Mouse (Mus musculus): ENCODE results near the gene Mif.

The Mif gene

DNA sequence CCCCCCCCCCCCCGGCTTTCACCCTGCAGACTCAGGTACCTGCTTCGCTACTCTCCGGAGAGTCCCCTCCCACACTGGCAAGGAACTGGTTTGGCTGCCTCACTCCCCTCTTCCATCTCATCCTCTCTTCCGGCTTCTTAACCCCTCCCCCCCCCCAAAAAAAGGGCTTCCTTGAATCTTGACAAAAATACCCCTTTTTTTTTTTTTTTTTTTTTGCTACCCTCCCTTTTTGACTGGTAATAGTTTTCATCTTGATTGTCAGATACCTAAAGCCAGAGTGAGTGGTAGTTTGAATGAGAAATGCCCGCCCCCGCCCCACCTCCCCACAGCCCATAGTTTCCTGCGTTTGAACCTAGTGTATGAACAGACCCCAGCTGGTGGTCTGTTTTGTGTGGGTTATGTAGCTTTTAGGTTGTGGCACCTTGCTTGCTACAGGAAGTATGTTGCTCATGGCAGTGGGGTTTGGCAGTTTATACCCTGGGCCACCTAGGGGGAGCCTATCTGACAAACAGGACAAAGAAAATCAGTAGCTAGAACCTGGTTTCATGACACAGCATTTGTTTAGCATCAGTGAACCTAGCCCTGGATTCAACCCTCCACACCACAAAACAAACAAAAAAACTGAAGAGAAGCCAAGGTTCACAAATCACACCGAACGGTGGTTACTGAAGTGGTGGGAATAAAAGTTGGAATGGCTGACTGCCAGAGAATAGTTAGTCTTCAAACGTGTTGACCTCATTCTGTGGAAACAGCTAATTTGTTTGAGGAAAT lies 24.1 kb downstream of the Mif start:
- DNase-seq, result peak; percentile 83

- peak; percentile 75 for DNase-seq
Observed at GRCm38 (mm10) chr10:75835307-75835706, 24.7 kb downstream of the Mif start.

DNA sequence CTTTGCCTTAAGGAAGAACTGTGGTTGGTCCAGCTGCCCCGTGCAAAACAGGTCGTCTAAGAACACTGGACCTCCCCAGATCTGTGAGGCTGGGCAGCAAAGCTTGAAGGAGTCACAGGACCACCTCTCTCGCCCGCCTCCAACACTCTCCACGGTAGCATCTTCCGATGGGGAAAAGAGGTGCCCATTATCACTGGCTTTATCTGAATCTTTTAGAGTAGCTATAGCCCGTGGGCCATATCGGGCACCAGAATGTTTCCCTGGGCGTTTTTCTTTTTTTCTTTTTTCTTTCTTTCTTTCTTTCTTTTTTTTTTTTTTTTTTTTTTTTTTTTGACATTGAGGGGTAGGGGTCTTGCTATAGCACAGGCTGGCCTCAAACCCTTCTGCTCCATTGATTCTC lies 25.3 kb downstream of the Mif start:
- DNase-seq, result no peak

- DNase-seq, result peak; percentile 80
Observed at GRCm38 (mm10) chr10:75834250-75834649, 25.8 kb downstream of the Mif start.

DNA sequence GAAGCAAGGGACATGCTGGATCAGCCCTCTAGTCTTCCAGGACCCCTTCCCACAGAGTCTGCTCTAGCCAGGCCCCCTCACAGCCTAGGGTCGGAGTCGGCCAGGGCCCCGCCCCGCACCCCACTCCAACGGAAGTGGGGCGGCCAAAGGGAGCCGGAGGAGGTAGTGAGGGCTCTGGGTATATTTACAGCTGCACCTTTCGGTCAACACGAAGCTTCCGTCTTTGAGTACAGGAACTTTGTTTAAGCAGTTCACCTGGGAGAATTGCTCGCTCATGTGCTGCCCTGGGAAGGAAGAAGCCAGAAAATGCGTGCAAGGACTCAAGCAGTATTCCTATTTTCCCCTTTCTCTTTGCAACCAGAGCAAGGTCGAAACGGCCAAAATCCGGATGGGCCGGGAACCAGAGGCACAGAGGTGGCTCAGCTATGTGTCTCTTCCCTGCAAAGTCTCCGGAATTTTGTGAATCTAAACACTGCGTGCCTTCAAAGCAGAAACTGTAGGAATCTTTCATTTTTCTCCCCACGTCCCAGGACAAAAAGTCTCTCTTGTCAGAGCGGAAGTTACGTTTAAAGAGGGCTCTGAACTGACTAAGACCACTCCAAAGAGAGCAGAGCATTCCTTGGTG lies 26.5 kb downstream of the Mif start:
- peak; percentile 44 for DNase-seq

- DNase-seq, result peak; percentile 78
Observed at GRCm38 (mm10) chr10:75832272-75832895, 27.7 kb downstream of the Mif start.

DNA sequence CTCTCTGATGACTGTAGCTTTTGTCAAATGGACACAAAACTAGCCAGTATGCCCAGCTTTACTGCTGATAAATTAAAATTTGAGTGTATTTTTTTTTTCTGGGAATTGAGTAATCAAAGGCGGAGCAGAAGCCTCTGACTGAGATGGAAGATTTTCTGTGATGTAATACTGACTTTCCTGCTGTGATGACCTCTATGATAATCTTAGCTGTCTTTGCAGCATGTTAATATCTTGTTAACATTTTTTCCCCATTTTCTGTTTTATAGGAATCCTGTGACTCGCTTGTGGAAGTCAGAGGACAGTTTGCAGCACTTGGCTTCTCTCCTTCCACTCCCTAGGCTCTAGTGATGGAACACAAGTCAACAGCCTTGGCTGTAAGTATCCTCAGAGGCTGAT lies 29.8 kb downstream of the Mif start:
- no peak for DNase-seq

GRCm38 (mm10) chr10:75829529-75830274 lies 30.3 kb downstream of the Mif start:
- DNase-seq, result no peak

- no peak for DNase-seq
Observed at GRCm38 (mm10) chr10:75828500-75828931, 31.5 kb downstream of the Mif start.

GRCm38 (mm10) chr10:75827668-75828360 lies 32.2 kb downstream of the Mif start:
- DNase-seq, result no peak

DNA sequence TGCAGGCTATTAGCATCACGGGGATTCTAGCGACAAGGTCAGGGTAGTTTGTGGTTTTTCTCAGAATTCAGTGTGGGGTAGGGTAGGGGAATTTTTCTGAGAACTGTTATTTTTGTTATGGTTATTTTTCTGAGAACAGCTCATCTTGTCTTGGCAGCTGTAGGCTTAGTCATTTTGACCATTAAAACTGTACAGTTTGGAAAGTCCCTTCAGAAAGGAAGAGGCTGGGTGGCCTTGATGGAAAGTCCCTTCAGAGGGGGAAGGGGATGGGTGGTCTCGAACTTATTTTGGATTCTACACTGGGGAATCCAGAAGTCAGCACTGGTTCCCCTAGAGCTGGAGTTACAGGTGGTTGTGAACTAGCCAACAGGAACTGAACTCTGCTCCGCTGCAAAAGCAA lies 35.5 kb downstream of the Mif start:
- DNase-seq, result no peak

- no peak for DNase-seq
Observed at GRCm38 (mm10) chr10:75823782-75824181, 36.3 kb downstream of the Mif start.

- no peak for DNase-seq
Observed at GRCm38 (mm10) chr10:75822443-75822842, 37.6 kb downstream of the Mif start, which contains the start of gene Gstt4. Gene Gstt4, minus strand, starts transcription at chr10:75822543.

DNA sequence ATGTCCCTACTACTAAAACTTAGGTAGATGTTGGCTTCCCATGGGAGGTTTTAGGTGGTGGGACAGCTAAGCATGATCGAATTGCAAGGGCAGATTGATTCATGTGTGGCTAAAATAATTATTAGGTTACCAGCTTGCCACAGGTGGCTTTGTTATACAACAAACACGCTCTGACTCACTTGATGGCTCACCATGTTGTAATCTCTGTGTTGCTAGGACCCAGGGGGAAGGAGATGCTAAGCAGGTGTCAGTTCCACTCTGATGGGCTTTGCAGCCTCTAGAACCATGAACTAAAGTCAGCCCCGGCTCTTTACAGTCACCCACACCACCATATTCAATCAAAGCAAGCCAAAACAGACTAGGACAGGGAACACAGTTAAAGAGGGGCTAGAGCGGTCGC lies 40.2 kb downstream of the Mif start:
- no peak for DNase-seq

DNA sequence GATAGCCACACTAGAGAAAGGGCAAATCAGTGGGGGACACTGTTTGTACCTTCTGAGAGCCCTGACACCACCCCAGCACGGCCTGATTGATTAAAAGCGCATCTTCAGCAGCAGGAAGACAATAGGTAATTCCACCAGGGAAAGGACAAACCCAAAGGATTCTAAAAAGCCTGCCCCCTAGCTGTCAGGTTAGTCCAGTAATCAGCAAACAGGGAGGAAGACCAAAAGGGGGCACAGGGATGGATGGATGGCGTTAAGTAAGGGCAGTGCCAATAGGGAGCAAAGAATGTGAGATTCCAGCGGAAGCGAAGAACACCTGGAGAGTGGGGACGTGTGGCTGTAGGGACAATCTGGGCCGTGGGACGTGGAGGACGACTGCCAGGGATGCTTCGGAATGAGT lies 41.4 kb downstream of the Mif start:
- no peak for DNase-seq

Data from thymus, postnatal 25 days (tissue).